Mouse (Mus musculus): ENCODE data around the gene Sema6d.
"Not testable (repeated sequence)": the region's sequence is repeated elsewhere in the genome, so short reads cannot be mapped to it uniquely, and the experiment has no call there.

The Sema6d gene

DNA sequence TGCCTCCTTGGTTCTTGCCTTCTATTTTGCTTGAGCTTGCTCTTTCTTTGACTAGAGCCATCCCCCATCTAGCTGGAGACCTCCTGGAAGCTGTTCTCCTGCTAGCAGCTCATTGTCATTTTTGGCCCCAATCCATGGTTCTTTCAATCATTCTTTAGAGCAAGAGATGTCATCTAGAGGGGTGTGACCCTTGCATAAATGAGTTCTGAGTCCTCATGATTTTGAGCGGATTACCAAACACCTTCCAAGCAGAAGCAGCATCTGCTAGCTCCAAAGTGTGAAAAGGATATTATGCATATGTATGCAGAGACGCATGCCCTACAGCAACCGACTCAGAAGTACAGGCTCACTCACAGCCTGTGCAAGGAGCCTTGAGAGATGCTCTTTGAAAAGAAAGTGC is 201.4 kb downstream of the Sema6d start:
- DNase-seq (ENCODE audit: low spot score in 2 of 2), result no peak

DNA sequence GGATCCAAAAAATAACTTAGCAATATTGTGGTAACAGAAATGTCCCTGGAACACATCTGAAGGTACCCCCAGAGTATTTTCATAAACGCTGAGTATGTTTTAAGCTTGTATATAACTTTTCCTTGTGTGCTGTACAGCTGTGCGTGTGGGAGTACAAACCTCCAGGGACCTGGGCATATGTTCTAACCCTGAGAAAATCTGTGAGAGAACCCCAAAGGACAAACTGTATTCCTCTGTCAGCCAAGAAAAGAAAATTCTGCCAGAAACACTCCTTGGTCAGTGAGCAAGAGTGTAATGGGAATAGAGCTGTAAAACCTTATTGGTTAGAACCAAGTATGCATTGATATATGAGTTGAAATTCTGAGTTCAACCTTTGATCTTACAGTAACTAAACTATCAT is 203.8 kb downstream of the Sema6d start:
- no peak for DNase-seq (ENCODE audit: low spot score in 2 of 2)

DNA sequence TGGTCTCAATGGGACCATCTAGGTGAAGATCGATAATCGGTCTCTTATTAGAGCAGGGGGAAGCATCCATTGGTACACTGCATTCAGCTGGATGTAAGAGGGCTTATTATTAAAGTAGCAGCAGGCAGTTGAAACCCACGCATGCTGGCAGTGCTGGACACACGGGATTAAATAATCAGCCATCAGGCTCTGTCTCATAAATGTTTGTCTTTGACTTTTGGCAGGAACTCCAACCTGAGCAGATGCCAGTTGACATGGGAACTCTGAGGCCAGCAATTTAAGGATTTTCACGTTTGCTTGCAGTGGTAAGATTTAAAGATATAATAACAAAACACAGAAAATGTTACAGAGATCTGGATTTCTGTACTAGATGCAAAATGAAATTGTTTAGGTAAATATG is 208.6 kb downstream of the Sema6d start:
- peak in 1 of 2 experiments; percentile 6 for DNase-seq (ENCODE audit: low spot score in 2 of 2)

DNA sequence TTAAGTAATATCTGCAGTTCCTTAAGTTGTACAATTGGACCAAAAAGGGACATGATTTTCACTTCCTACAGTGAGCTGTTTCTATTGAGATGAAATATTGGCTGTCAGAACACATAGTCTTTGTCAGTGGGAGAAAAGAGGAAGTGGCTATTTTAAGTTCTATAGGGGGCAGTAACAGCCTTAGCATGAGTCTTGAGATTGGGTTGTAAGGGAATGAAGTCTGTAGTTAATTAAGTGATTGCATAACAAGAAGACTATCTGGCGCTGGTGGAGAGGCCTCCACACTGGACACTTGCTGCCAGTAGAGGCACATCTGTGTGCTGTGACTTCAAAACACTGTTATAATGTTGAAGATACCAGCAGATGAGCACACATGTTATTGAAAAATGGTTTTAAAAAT is 209.1 kb downstream of the Sema6d start:
- no peak for DNase-seq (ENCODE audit: low spot score in 2 of 2)

DNA sequence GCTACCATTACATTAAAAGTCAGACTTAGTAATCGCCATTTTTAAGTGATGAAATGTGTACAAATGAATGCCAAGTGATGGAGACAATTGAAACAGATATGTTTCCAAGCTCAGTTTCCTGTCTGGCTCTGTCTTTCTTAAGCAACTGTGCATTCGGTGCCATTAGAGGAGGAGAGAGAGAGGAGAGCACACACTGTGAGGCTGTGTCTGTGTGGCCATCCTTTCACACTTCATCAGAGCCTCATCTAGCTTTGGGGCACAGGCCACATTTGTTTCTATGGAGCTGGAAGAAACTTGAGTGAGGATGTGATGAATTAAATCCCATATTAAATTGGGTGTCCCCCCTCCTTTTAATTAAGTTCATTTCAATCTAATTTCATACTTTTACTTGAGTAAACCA is 218.8 kb downstream of the Sema6d start:
- DNase-seq (ENCODE audit: low spot score in 2 of 2), result no peak

DNA sequence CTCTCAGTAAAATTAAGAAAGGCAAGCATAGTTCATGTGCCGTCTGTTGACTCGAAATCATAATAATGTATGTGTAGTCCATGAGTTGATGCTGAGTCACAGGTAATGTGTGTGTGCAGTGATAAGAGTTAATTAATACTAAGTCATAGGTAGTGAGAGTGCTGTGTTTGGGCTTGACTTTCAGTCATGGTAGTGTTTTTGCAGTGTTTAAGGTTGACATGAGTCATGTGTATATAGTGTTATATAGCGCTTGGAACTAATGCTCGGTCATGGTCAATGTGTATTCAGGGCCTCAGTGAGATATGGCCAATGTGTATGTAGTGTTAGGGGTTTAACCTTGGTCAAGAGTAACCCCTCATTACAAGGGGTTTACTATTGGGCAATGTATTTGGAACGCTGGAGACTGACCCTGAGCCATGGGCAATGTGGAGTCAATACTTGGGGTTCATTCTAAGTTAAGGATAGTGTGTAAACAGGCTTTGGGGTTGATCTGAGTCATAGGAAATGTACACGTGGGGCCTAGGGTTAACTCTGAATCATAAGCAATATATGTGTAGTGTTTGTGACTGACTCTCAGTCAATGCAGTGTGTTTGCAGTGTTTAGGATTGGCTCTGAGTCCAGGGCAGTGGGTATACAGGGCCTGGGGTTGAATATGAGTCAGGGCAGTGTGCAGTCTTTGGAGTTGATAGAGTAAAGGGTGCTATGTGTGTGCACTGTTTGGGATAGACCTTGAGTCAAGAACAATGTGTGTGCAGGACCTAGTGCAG is 219.8 kb downstream of the Sema6d start:
- DNase-seq (ENCODE audit: low spot score in 2 of 2), result peak; percentile 5 to 37

DNA sequence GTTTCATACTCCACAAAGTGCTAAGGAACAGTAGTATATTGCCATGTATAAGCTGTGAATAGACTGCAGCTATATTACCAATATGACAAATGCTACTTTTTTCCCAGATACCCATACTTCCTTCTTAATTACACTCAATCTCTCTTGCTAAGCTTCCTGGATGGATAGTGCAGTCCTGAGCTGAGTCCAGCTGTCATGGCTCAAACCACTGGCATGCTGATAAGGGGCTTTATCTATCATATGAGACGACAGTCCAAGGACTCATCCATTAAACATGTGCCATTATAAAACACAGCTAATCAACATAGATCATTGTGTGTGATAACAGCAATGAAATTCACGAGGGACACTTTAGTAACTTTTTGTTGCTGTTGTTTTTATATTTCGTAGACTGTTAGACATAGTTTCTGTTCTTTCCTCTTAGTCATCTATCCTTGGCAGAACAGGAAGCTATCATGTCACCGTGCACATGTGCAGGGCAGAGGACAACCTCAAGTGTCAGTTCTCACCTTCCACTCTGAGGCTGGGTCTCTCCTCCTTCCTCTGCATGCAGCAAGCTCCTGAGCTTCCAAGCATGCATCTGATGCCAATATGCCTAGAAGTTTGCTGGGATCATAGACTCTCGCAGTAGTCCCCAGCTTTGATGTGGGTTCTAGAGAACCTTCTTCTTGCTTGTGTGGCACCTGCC is 232.9 kb downstream of the Sema6d start:
- no peak for DNase-seq (ENCODE audit: low spot score in 2 of 2)

DNA sequence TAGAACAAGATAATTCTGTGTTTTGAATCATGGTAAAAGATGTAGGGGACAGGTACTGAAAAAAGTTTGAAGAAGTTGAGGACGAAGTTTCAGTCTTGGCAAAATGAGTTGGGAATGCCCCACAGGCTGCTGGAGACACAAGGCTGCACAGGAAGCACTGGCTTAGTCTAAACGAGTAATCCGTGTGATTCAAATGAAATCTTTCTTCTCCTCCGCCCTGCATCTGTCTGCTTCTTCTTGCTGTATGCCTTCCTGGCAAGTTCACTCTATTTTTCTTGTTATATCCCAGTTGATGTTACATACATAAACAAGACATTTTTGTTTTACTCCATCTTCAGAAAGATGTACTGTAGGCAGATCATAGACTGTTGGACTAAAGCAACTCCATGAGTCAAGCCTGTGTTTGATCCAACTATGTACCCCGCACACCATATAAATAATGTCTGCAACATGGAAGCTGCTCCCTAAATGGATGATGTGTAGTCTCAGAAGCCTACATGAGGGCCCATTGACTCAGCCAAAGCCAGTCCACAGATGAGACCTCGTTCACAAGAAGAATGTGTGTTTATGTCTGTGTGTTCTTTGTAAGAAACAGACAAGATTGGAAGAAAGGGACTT is 234.4 kb downstream of the Sema6d start:
- DNase-seq (ENCODE audit: low spot score in 2 of 2), result no peak

DNA sequence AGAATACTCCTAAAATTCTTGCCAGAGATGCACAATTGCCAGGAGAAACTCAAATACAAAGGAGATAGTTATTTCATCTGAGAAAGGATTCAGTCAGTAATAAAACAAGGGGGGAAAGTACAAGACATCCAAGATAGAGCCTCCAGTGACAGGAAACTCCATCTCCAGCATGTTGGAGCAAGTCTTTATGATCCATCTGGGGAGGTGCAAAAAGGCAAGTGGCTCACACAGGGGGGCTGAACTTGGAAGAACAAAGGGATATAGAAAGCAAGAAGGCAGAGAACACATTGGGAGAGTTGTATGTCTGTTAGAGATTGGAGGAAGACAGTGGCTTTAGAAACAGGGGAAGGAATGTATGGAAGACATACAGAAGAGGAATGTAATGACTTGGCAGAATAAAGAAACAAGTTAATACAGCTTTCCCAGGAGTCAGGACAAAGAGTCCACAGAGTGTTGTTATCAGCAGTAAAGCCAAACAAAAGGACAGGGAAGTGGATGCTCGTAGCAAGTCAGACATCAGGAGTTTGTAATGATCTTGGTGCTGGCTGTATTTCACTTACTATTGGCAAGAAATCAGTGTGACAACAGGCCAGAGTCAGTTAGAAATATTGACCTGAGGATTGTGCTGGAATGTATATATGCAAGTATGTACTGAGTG is 239.8 kb downstream of the Sema6d start:
- no peak for DNase-seq (ENCODE audit: low spot score in 2 of 2)

DNA sequence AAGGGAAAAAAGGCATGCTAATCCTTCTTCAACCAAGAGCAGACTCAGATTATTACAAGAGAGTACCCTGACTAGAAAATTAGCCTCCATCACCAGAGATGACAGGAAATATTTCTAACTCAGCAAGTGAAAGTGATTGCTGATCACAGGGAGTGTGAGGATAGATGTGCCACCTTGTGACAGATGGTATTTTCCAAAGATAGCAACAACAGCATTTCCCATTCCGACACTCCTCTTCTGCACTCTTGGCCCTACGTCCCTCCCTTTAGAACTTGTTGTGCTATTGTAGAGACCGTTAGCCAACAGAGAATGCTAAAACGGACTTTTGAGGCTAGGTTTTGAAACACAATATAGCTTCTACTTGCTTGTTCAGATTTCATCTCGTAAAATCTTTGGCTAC is 243.1 kb downstream of the Sema6d start:
- DNase-seq (ENCODE audit: low spot score in 2 of 2), result no peak

DNA sequence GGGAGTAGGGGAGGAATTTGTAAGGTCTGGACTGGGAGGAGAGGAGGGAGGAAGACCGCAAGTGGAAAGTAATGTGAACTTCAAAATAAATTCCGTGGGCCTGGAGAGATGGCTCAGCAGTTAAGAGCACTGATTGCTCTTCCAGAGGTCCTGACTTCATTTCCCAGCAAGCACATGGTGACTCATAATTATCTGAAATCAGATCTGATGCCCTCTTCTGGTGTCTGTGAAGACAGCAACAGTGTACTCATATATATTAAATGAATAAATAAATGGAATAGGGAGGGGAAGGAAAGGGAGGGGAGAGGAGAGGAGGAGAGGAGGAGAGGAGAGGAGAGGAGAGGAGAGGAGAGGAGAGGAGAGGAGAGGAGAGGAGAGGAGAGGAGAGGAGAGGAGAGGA is 244.9 kb downstream of the Sema6d start:
- not testable (repeated sequence) for DNase-seq (ENCODE audit: low spot score in 2 of 2)

DNA sequence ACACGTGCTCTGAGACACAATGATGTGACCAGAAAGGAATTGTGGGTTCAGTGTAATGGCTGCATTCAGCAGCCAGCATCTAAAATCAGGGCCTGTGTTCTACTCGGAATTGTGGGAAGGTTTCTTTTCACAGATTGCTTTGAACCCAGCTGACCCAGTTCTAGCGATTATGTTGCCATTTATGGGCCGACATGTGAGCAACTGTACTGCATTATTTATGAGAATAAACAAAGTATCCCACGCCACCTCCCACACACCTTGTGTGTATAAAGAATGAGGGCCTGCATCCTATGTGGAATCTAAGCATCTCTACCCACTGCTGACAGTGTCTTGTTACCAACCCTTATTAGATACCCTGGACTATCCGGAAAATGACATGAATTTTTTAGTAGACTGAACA is 248.5 kb downstream of the Sema6d start:
- DNase-seq (ENCODE audit: low spot score in 2 of 2), result no peak

DNA sequence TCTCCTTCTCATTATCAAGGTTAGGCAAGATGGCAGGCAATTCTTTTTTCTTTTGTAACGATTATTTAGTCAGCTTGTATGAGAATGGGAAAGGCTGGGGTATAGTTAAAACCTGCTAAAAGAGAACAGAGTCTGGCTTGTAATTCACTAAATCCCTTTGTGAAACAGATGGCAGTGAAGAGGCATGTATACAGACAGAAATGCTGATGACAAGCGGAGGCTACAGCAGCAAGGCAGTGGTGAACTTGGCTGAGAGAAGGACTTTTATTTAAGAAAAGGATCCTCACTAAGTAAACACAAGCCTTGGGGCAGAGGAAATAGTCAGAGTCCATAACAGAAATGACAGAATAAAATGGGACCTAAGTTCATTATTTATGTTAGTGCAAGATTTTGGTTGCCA is 264.4 kb downstream of the Sema6d start:
- DNase-seq (ENCODE audit: low spot score in 2 of 2), result no peak

DNA sequence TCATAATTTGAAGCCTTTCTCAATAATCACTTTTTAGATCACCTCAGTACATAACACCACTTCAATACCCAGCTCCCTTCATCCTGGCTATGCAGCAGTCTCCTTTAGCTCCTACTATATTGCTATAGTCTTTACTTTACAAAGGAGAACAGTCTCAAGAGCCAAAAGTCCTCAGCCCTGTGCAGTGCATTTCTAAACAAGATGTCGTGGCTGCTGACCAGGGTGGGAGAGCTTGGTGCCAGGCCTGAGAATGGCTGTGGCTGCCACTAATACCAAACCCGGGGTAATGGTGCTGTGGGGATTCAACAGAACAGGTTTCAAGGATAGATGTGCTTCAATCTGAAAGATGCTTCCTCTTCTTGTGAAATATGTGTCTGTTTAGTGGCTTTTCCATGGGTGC is 264.9 kb downstream of the Sema6d start:
- DNase-seq (ENCODE audit: low spot score in 2 of 2), result no peak

DNA sequence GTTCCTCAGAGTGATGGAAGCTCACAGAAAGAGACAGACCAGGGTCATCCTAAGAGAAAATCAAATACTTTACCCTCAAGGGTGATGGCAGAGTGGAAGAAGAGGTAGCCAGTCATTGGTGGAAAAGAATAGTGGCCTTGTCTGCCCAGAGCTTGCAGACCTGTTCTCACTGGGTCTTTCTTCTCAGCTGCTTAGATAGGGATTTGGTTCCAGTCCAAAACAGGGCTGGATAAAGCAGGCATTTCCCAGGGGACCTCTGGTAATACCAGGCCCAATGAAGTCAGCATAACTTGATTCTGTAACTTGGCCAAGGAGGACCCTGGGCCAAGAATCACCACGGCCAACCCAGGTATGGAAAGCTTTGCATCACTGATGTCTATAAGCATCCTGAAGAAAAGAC is 279.5 kb downstream of the Sema6d start:
- no peak for DNase-seq (ENCODE audit: low spot score in 2 of 2)

DNA sequence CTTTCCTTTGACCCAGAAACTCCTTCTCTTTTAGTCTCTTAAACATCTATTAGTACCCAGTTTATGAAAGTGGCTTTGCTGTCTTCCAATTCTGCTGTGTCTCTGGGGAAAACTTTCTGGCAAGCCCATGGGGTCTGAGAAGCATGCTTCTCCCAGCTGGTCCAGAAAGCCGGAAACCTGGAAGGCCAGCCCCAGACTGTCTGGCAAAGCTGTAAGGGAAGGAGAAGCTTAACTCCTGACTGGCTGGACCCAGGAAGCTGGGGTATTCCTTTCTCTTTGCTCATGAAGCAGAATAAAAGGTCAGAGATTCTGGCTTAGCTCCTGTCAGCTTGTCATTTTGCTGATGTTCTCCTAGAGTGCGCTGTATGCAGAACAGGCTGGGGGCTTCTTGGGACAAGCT is 280.2 kb downstream of the Sema6d start:
- DNase-seq (ENCODE audit: low spot score in 2 of 2), result peak in 1 of 2 experiments; percentile 69

DNA sequence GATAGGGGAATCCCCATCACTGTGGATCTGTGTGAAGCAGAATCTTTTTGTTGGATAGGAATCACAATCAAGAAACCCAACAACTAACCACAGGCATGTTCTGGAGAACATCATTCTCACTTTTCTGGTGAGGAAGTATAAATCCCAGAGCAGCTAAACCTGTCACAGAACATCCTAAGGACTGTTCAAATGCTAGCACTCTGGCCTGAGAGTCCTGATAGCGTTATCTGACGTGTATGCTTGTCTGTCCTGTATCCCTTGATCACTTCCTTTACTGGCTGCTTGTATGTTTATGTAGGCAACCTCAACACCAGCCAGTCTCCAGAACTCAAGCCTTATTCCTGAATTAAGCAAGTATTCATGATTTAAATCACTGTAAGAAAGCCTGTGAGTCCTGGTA is 281.6 kb downstream of the Sema6d start:
- DNase-seq (ENCODE audit: low spot score in 2 of 2), result no peak

DNA sequence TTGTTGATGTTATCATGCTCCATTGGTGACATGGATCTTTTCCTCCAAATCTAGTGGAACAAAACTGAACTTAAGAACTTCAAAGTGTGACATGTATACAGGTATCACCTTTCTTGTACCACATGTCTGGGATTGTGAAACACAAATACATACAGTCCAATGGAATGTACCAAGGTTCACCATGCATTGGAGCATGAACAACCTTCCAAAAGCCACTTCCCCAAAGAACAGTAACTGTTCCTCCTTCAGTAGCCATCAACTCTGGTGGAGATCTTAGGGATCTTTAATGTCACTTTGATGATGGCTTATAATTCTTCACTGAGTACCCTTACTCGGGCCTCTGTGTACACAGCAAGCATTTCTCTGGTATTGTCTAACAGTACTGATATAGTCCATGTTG is 295.3 kb downstream of the Sema6d start:
- no peak for DNase-seq (ENCODE audit: low spot score in 2 of 2)

DNA sequence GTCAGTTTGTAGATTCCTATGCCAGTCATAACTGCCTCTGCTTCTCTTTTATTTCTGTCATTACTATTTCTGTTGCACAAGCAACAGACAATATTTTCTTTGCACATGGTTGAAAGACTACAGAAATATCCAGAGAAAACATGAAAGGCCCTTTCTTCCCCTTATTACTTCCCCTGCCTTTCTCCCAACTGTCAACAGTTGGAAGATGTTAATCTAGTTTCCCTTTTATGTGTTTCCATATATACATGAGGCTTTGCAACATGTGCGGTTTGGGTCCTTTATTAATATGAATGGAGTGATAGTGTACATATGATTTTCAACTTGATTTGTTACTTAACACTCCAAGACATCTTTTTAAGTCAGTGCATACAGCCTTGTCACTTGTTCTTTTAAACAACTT is 296.0 kb downstream of the Sema6d start:
- DNase-seq (ENCODE audit: low spot score in 2 of 2), result no peak

DNA sequence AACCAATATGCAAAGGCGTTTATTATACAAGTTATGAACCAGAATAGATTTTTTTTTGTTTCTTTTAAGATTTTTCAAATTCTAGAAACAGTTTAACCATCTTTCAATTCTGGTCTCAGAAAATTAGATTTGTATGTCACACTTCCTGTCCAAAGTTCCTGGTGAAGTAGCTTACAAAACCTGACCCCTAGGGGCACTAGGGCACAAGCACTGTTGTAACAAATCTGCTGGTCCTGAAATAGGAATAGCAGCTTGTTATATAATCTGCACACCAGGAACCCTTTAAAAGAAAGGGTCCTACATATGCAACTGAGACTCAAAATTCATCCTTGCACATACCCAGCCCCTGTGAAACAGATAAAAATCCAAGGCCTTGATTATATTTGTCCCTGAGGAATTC is 298.5 kb downstream of the Sema6d start:
- no peak for DNase-seq (ENCODE audit: low spot score in 2 of 2)

DNA sequence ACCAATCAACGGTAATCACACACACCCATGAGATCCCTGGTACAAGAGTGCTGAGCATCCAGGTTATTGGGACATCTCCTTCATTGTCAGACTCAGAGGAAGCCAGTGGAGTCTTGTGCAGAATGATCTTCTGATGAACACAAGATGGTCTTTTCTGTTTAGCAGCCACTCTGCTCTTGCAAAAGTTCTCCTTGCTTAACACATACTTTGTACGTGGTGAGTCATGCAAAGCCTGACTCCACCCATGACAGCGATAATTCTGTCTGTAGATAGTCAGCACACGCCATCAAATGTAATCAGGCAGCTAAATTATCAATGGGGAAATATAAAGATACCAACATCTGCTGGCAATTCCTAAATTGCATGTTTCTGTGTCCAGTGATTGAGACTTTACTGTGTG is 307.0 kb downstream of the Sema6d start:
- no peak for DNase-seq (ENCODE audit: low spot score in 2 of 2)

DNA sequence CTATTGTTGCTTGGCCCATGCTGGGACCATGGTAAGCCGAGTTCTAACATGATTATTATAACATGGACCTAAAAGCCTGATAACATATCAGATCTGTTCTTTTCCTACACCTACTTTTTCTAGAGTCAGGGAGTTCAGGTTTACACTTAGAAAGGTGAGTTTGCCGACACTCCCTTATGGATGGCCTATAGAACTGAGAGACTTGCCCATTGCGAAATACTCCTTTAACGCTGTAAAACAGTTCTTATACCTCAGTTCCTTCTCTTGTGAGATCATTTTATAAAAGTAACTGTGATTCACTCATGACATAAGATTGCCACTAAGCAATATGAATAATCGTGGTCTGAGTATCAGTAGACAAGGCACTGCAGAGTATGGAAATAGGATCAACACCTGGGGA is 307.5 kb downstream of the Sema6d start:
- DNase-seq (ENCODE audit: low spot score in 2 of 2), result no peak

DNA sequence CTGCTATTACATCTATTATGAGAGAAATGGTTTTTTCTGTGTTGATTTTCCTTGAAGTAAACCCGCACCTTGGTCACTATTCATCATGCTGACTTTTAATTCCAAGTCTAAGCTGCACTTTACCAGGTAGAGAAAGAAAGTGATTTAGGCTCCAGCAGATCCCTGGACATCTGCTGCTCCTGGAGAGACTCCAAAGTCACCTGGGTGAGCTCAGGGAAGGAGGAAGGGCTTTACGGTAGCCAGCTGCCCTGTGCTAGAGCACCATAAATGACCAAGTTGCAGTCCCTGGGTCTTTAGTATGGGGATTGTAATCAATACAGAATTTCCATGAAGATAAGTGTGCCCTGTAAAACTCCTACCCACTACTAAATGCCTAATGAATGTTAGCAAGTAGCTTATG is 309.8 kb downstream of the Sema6d start:
- no peak for DNase-seq (ENCODE audit: low spot score in 2 of 2)
